Mouse (Mus musculus): ENCODE results near the gene Fcrls. TPM values are rescaled to one million over a fixed set of nuclear protein-coding genes. Genes with fewer than 3 reads are reported as not detected.

Fcrls gene
- polyA plus RNA-seq, 1 experiment from 2014 or later = 6.0 TPM

GRCm38 (mm10) chr3:87223636-87224035, 39.9 kb downstream of the Fcrls start:
- no peak overlapping the region for H3K4me2 ChIP-seq (ENCODE audit: low read depth, low read length)
- no peaks in the 10 kb centered on the region for H3K4me1 ChIP-seq (ENCODE audit: control insufficient read depth, insufficient read depth, low read length)
- H3K9me3 ChIP-seq (ENCODE audit: control insufficient read depth, low read length) = no peaks in the 10 kb centered on the region
- ATAC-seq = no peak
- H3K4me3 ChIP-seq (ENCODE audit: low read length) = no peak overlapping the region
- no peak overlapping the region for H3K27ac ChIP-seq (ENCODE audit: low read length)
- H3K27me3 ChIP-seq (replicated peaks; ENCODE audit: control insufficient read depth, insufficient read depth, low read length) = no peaks in the 10 kb centered on the region
- WGBS = 76% methylated on average over 4 of the region's 4 CpGs
- H3K9ac ChIP-seq (ENCODE audit: low read depth, low read length) = no peak overlapping the region
- no peaks in the 10 kb centered on the region for H3K36me3 ChIP-seq (ENCODE audit: control insufficient read depth, insufficient read depth, low read length)

DNA sequence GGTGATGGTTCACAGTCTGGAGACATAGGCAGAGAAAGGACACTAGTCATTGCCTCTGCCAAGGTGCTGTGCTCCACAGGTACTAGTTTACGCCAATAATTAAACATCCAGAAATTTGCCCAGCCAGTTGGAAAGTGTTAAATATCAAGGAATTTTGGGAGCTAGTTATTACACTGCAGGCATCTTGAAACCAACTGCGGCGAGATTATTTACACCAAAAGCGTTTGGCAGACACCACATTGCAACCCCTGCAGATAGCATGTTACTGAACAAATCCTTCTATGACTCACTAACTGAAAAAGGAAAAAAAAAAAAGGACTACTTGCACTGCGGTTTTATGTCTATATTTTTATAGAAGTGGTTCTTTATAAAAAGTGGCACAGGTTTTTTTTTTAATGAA, 41.2 kb downstream of the Fcrls start:
- Histone ChIP-seq H3K4me3 (ENCODE audit: low read length) (no peak overlapping the region), H3K4me2 (ENCODE audit: low read depth, low read length) (no peak overlapping the region), H3K27ac (ENCODE audit: low read length) (no peak overlapping the region), H3K9me3 (ENCODE audit: control insufficient read depth, low read length) (no peaks in the 10 kb centered on the region), H3K9ac (ENCODE audit: low read depth, low read length) (no peak overlapping the region), H3K27me3 (replicated peaks; ENCODE audit: control insufficient read depth, insufficient read depth, low read length) (no peaks in the 10 kb centered on the region), H3K36me3 (ENCODE audit: control insufficient read depth, insufficient read depth, low read length) (no peaks in the 10 kb centered on the region), H3K4me1 (ENCODE audit: control insufficient read depth, insufficient read depth, low read length) (no peaks in the 10 kb centered on the region)
- no peak for ATAC-seq
- WGBS = 71% methylated on average over 5 of the region's 5 CpGs

DNA sequence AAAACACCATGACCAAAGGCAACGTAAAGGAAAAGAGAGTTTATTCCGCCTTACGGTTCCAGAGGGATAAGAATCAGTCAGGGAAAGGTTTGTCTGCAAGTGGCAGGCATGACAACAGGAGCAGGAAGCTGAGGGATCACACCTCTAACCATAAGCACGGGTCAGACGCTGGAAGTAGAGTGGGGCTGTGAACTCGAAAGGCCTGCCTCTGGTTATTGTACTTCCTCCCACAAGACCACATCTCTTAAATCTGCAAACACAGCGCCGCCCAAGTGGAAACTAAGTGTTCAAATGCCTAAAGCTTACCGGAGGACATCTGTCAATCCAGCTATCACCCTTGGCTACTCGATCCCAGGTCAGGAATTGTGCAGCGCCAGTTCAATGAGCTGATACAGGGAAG, 48.4 kb downstream of the Fcrls start:
- Histone ChIP-seq H3K4me1 (ENCODE audit: control insufficient read depth, insufficient read depth, low read length) (no peaks in the 10 kb centered on the region), H3K9ac (ENCODE audit: low read depth, low read length) (no peak overlapping the region), H3K9me3 (ENCODE audit: control insufficient read depth, low read length) (no peaks in the 10 kb centered on the region), H3K27ac (ENCODE audit: low read length) (no peak overlapping the region), H3K27me3 (replicated peaks; ENCODE audit: control insufficient read depth, insufficient read depth, low read length) (no peaks in the 10 kb centered on the region), H3K4me3 (ENCODE audit: low read length) (no peak overlapping the region), H3K36me3 (ENCODE audit: control insufficient read depth, insufficient read depth, low read length) (no peaks in the 10 kb centered on the region), H3K4me2 (ENCODE audit: low read depth, low read length) (no peak overlapping the region)
- ATAC-seq = no peak
- WGBS = 73% methylated on average over 11 of the region's 11 CpGs

DNA sequence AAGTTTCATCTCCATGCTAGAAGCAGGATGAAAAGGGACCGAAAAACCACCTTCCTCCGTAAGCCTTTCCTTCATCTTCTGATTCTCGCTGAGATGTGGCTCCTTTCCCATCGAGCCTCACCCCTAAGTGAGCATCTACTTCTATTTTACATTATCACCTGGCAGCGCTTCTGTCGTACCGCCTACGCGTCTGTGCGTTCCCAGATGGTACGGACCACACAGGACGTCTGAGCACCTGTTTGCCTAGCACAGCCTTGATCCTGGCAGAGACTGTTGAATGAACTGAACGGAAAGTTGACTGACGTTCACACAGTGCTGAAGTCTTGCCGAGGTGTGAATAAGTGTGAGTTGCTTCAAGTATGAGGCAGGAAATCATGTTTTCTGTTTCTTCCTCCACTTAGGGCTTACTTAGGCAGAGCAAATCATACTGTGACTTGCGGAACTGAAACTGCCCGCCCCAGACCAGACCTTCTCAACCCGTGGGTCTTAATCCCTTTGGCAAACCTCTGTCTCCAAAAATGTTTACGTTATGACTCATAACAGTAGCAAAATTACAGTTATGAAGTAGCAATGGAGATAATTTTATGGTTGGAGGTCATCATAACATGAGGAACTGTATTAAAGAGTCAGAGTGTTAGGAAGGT, 49.2 kb downstream of the Fcrls start:
- H3K36me3 ChIP-seq (ENCODE audit: control insufficient read depth, insufficient read depth, low read length) = no peaks in the 10 kb centered on the region
- no peak overlapping the region for H3K9ac ChIP-seq (ENCODE audit: low read depth, low read length)
- 85% methylated on average over 19 of the region's 19 CpGs for WGBS
- H3K27me3 ChIP-seq (replicated peaks; ENCODE audit: control insufficient read depth, insufficient read depth, low read length) = no peaks in the 10 kb centered on the region
- H3K4me2 ChIP-seq (ENCODE audit: low read depth, low read length) = no peak overlapping the region
- H3K9me3 ChIP-seq (ENCODE audit: control insufficient read depth, low read length) = no peaks in the 10 kb centered on the region
- no peak overlapping the region for H3K4me3 ChIP-seq (ENCODE audit: low read length)
- no peaks in the 10 kb centered on the region for H3K4me1 ChIP-seq (ENCODE audit: control insufficient read depth, insufficient read depth, low read length)
- no peak for ATAC-seq
- H3K27ac ChIP-seq (ENCODE audit: low read length) = no peak overlapping the region

DNA sequence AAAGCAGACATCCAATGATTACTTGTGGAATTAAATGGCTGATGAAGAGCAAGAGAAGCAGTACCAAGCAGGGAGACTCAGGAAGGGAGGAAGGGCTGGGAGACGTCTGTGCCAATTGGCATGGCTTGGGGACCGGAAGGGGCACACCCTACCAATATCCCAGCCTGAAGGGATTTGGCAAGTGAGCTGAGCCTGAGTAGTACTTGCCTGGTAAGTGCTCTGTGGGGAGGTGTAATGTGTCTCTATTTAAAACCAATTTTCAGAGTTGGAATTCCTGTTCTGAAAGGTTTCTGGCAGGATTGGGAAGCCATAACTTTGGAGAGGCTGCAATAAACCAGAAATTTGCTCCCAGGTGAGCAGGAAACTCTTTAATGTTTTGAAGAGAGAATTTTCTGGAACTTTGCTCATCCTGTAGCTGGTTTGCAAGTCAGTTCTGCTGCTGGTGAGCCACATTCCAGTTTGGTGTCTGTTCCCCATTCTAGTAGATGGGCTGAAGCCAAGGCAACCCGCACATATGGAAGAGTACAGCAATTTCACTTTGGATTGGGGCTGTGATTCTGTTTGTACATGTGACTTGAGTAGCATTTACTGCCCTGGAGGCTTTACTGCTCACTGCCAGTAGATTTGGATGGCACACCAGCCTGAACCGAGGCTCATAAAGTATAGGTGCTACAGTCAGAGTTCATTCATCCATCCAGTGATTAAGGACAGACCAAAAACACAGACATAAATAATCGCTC, 57.0 kb downstream of the Fcrls start:
- no peaks in the 10 kb centered on the region for H3K27me3 ChIP-seq (replicated peaks; ENCODE audit: control insufficient read depth, insufficient read depth, low read length)
- H3K9me3 ChIP-seq (ENCODE audit: control insufficient read depth, low read length) = no peaks in the 10 kb centered on the region
- H3K4me2 ChIP-seq (ENCODE audit: low read depth, low read length) = no peak overlapping the region
- H3K27ac ChIP-seq (ENCODE audit: low read length) = no peak overlapping the region
- ATAC-seq = no peak
- H3K9ac ChIP-seq (ENCODE audit: low read depth, low read length) = no peak overlapping the region
- 80% methylated on average over 5 of the region's 5 CpGs for WGBS
- H3K36me3 ChIP-seq (ENCODE audit: control insufficient read depth, insufficient read depth, low read length) = no peaks in the 10 kb centered on the region
- no peak overlapping the region for H3K4me3 ChIP-seq (ENCODE audit: low read length)
- no peaks in the 10 kb centered on the region for H3K4me1 ChIP-seq (ENCODE audit: control insufficient read depth, insufficient read depth, low read length)

Other genes with a start within 250 kb of the Fcrls start
- gene Kirrel, start 89.0 kb downstream of the Fcrls start, polyA plus RNA-seq (2015; fragmentation: Nextera tagmentation; extraction: Ambion mirVana) = 7.3 and 8.3 TPM in 2 replicates
- 0.58 and 1.1 TPM in 2 replicates for gene Cd5l, start 94.1 kb upstream of the Fcrls start, polyA plus RNA-seq (2015; fragmentation: Nextera tagmentation; extraction: Ambion mirVana)
- 0.59 and 0.61 TPM in 2 replicates for gene Fcrl1, start 112.6 kb upstream of the Fcrls start, polyA plus RNA-seq (2015; fragmentation: Nextera tagmentation; extraction: Ambion mirVana)
- not detected in 2 replicates for gene Fcrl5, start 172.0 kb upstream of the Fcrls start, polyA plus RNA-seq (2015; fragmentation: Nextera tagmentation; extraction: Ambion mirVana)

Measured in intestine, embryonic 16.5 days (tissue).